9 mouse cellular contexts compared by ENCODE assay signal in genomic region chr14:121752686-121753426, GRCm38 (mm10). TPM values are rescaled to one million over a fixed set of nuclear protein-coding genes. Genes with fewer than 3 reads are reported as not detected.
A peak's percentile ranks its signal among the peaks of the same experiment; 100 is the strongest.
DNase-seq lines count a peak whose midpoint lies in the region; ATAC-seq and TF ChIP-seq lines count a peak whose summit lies in the region.
"Had no signal": no experiment of that assay in that cellular context is flagged by ENCODE, and none has a peak within 500 bp of the region (broad histone marks: within the 10 kb centered on the region; RNA-seq: fewer than 3 reads in every experiment).

No protein-coding gene starts in this region.

- ATAC-seq in common myeloid progenitor, adult 5-6 weeks (replicated peaks; ENCODE audit: low read depth, poor library complexity, severe bottlenecking) = peak; percentile 52; the same call in 1 of the 2 replicates

- DNase-seq in left cerebral cortex, adult 2 months (ENCODE audit: extremely low spot score in 1 of 2, low spot score in 2 of 2) = no peak
- DNase-seq in left cerebral cortex, postnatal 10 days (ENCODE audit: extremely low spot score in 1 of 2, low spot score in 2 of 2) = no peak
- DNase-seq in gastrocnemius, postnatal 14 days = peak; percentile 37
- peak; percentile 22 for DNase-seq in retina, adult 2 months (ENCODE audit: low read depth, low spot score)
- DNase-seq in adrenal gland, postnatal 25 days = no peak
- no peak for DNase-seq in thymus, postnatal 14 days

- H3K27ac ChIP-seq in left cerebral cortex, adult 2 months = no peak overlapping the region
- H3K27ac ChIP-seq: heart, embryonic 10.5 days; limb, embryonic 13.5 days had no signal

- peak; percentile 72 for TF ChIP-seq CTCF in left cerebral cortex, adult 2 months (IDR thresholded peaks at IDR 0.05)

- intact Hi-C loops in left cerebral cortex, adult 2 months (cut with DNase I) = loop anchor here (1.0 kb wide), 1 partner anchor 165 kb away; no protein-coding TSS in a partner anchor
- intact Hi-C loops in left cerebral cortex, postnatal 10 days (cut with DNase I) = no loop called here
- intact Hi-C loops in gastrocnemius, postnatal 14 days (cut with DNase I; ENCODE audit: low total_unique reads) = no loop called here

- H3K4me3 ChIP-seq in left cerebral cortex, adult 2 months = no peak overlapping the region
- H3K4me3 ChIP-seq: heart, embryonic 10.5 days; limb, embryonic 13.5 days had no signal

RNA-seq across cellular contexts. Expression of gene Dock9, which starts 44.8 kb away (rescaled TPM):
- 10 to 100 TPM; 87.1 to 91.6 TPM for total RNA-seq in left cerebral cortex, adult 2 months (2021)
- 100 to 1,000 TPM; 181 to 185 TPM for total RNA-seq in left cerebral cortex, postnatal 10 days (2021)
- total RNA-seq in common myeloid progenitor, adult 5-6 weeks (2017) = 5.7 and 6.7 TPM in 2 replicates
- 10 to 100 TPM; 23.3 to 29.3 TPM for total RNA-seq in gastrocnemius, postnatal 14 days (2021)
- 23.1 and 28.8 TPM in 2 replicates for total RNA-seq in adrenal gland, postnatal 25 days (2021)

Comparison
In these comparisons a context has a peak if more than half of its experiments do, and no peak if none do; other contexts are left out.
1. DNase-seq: peak in gastrocnemius, postnatal 14 days (single experiment) and retina, adult 2 months (single experiment); none in left cerebral cortex, adult 2 months (0 of 2), left cerebral cortex, postnatal 10 days (0 of 2), adrenal gland, postnatal 25 days (single experiment) and thymus, postnatal 14 days (single experiment).